Mouse (Mus musculus): ENCODE results near the gene Gigyf2. TPM values are rescaled to one million over a fixed set of nuclear protein-coding genes. Genes with fewer than 3 reads are reported as not detected.

The Gigyf2 gene
- total and polyA plus RNA-seq, 3 experiments: 27.1 to 70.6 TPM; not detected in 1

DNA sequence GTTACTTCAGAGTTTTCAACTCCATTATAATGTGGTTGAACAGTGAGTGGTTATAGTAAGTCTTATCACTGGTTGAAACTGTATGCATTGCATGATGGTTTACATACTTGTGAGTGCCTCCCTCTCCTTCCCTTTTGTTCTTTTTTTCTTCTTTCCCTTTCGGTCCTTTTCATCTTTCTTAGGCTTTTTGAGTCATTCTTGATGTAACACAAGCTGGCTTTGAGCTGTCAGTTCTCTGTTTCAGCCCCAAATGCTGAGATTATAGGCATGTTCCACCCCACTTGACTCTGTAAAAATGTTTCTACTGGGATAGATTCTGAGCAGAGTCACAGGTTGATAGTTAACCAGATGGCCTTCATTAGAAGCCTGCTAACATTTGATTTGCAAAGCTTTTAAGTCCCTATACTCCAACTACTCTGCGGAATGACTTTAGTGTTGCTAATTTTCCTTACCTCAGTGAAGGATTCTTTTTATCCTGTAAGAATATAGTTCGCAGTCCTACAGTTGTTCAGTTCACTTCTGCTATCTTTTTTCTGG lies 51.3 kb downstream of the Gigyf2 start:
- Histone ChIP-seq H3K4me3 (ENCODE audit: control insufficient read depth in 1 of 2, insufficient read depth in 1 of 2, low read depth in 2 of 2, low read length in 2 of 2) (no peak overlapping the region), H3K79me2 (ENCODE audit: control insufficient read depth, insufficient read depth, low read length, poor library complexity) (no peaks in the 10 kb centered on the region), H3K27ac (ENCODE audit: control insufficient read depth, low read depth, low read length) (no peak overlapping the region), H3K36me3 (ENCODE audit: control insufficient read depth in 1 of 2, insufficient read depth in 2 of 2, low read length in 2 of 2) (peaks cover 15 to 37% of the 10 kb centered on the region in 2 experiments), H3K27me3 (ENCODE audit: control insufficient read depth in 1 of 2, insufficient read depth in 2 of 2, low read length in 2 of 2) (no peaks in the 10 kb centered on the region), H3K9me3 (replicated peaks; ENCODE audit: insufficient read depth, low read length) (no peaks in the 10 kb centered on the region), H3K9ac (ENCODE audit: control insufficient read depth, low read depth, low read length, poor library complexity, severe bottlenecking) (no peak overlapping the region), H3K4me1 (ENCODE audit: control insufficient read depth in 1 of 2, insufficient read depth in 2 of 2, low read length in 2 of 2) (peaks cover 3 to 13% of the 10 kb centered on the region in 2 experiments)
- no peak for TF ChIP-seq GATA1 (IDR thresholded peaks at IDR 0.05; ENCODE audit: low read depth, low read length)
- no peak for TF ChIP-seq E2F4 (IDR thresholded peaks at IDR 0.05; ENCODE audit: borderline replicate concordance, low read depth, low read length)
- no peak for TF ChIP-seq TAL1 (IDR thresholded peaks at IDR 0.05; ENCODE audit: low read length)
- no peak for TF ChIP-seq MYC (IDR thresholded peaks at IDR 0.05; ENCODE audit: low read depth, low read length)
- TF ChIP-seq SMC3 (IDR thresholded peaks at IDR 0.05; ENCODE audit: low read depth, low read length): no peak
- no peak for TF ChIP-seq USF1 (IDR thresholded peaks at IDR 0.05; ENCODE audit: low read depth, low read length)
- no peak for TF ChIP-seq CTCF (IDR thresholded peaks at IDR 0.05 in 2 of 3, conservative IDR thresholded peaks at IDR 0.05 in 1 of 3; ENCODE audit: control insufficient read depth in 1 of 3, insufficient read depth in 1 of 3, low read depth in 2 of 3, low read length in 3 of 3, poor library complexity in 1 of 3, severe bottlenecking in 1 of 3)
- TF ChIP-seq NELFE (IDR thresholded peaks at IDR 0.05; ENCODE audit: low read depth, low read length): no peak
- TF ChIP-seq POLR2A (IDR thresholded peaks at IDR 0.05; ENCODE audit: control insufficient read depth in 1 of 2, insufficient read depth in 1 of 2, low read depth in 1 of 2, low read length in 2 of 2, poor library complexity in 1 of 2): no peak
- TF ChIP-seq EP300 (IDR thresholded peaks at IDR 0.05; ENCODE audit: low read depth in 1 of 2, low read length in 2 of 2): no peak
- TF ChIP-seq NRF1 (IDR thresholded peaks at IDR 0.05; ENCODE audit: insufficient read depth, low read depth, low read length, poor library complexity, severe bottlenecking): no peak
- DNase-seq (ENCODE audit: low read depth, low spot score): no peak

GRCm38 (mm10) chr1:87379919-87380318 lies 53.1 kb downstream of the Gigyf2 start:
- TF ChIP-seq GABPA (IDR thresholded peaks at IDR 0.05; ENCODE audit: low read depth, low read length) (no peak), ELF1 (IDR thresholded peaks at IDR 0.05; ENCODE audit: low read depth, low read length) (no peak), CTCF (IDR thresholded peaks at IDR 0.05 in 2 of 3, conservative IDR thresholded peaks at IDR 0.05 in 1 of 3; ENCODE audit: control insufficient read depth in 1 of 3, insufficient read depth in 1 of 3, low read depth in 2 of 3, low read length in 3 of 3, poor library complexity in 1 of 3, severe bottlenecking in 1 of 3) (peak in 2 of 3 experiments; percentile 10 to 47; a peak in 2 of 6 replicates)
- H3K36me3 ChIP-seq (ENCODE audit: control insufficient read depth in 1 of 2, insufficient read depth in 2 of 2, low read length in 2 of 2): peaks cover 15 to 33% of the 10 kb centered on the region in 2 experiments
- DNase-seq (ENCODE audit: low read depth, low spot score): peak; percentile 38
- peaks cover 3 to 13% of the 10 kb centered on the region in 2 experiments for H3K4me1 ChIP-seq (ENCODE audit: control insufficient read depth in 1 of 2, insufficient read depth in 2 of 2, low read length in 2 of 2)
- no peaks in the 10 kb centered on the region for H3K79me2 ChIP-seq (ENCODE audit: control insufficient read depth, insufficient read depth, low read length, poor library complexity)
- no peak overlapping the region for H3K9ac ChIP-seq (ENCODE audit: control insufficient read depth, low read depth, low read length, poor library complexity, severe bottlenecking)
- no peak overlapping the region for H3K27ac ChIP-seq (ENCODE audit: control insufficient read depth, low read depth, low read length)
- no peak overlapping the region for H3K4me3 ChIP-seq (ENCODE audit: control insufficient read depth in 1 of 2, insufficient read depth in 1 of 2, low read depth in 2 of 2, low read length in 2 of 2)
- H3K9me3 ChIP-seq (replicated peaks; ENCODE audit: insufficient read depth, low read length): no peaks in the 10 kb centered on the region
- no peaks in the 10 kb centered on the region for H3K27me3 ChIP-seq (ENCODE audit: control insufficient read depth in 1 of 2, insufficient read depth in 2 of 2, low read length in 2 of 2)

DNA sequence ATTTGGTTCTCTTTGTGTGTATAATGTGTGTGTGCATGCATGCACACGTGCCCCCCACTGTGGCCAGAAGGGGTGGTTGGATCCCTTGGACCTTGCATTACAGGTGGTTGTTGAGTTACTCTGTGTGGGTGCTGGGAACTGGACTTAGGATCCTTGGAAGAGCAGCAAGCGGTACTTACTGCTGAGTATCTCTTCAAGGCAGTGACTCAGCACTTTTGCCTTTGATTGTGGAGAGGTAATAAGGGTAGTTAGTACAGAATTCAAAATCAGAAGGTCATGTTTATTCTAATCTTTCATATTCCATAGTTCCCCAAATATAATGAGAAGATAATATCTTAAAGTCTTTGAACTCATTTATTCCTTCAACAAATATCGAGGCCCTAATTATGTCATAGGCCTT lies 54.4 kb downstream of the Gigyf2 start:
- Histone ChIP-seq H3K79me2 (ENCODE audit: control insufficient read depth, insufficient read depth, low read length, poor library complexity) (no peaks in the 10 kb centered on the region), H3K9me3 (replicated peaks; ENCODE audit: insufficient read depth, low read length) (no peaks in the 10 kb centered on the region), H3K27ac (ENCODE audit: control insufficient read depth, low read depth, low read length) (no peak overlapping the region; the same call in 1 of the 2 replicates), H3K36me3 (ENCODE audit: control insufficient read depth in 1 of 2, insufficient read depth in 2 of 2, low read length in 2 of 2) (peaks cover 18 to 28% of the 10 kb centered on the region in 2 experiments), H3K9ac (ENCODE audit: control insufficient read depth, low read depth, low read length, poor library complexity, severe bottlenecking) (no peak overlapping the region), H3K4me1 (ENCODE audit: control insufficient read depth in 1 of 2, insufficient read depth in 2 of 2, low read length in 2 of 2) (peaks cover 3 to 18% of the 10 kb centered on the region in 2 experiments), H3K27me3 (ENCODE audit: control insufficient read depth in 1 of 2, insufficient read depth in 2 of 2, low read length in 2 of 2) (no peaks in the 10 kb centered on the region), H3K4me3 (ENCODE audit: control insufficient read depth in 1 of 2, insufficient read depth in 1 of 2, low read depth in 2 of 2, low read length in 2 of 2) (no peak overlapping the region)
- DNase-seq (ENCODE audit: low read depth, low spot score): peak; percentile 37
- TF ChIP-seq GABPA (IDR thresholded peaks at IDR 0.05; ENCODE audit: low read depth, low read length) (peak; percentile 50; the same call in 1 of the 2 replicates), TBP (IDR thresholded peaks at IDR 0.05; ENCODE audit: low read depth, low read length) (no peak)

Data from MEL (cell line).